Mouse (Mus musculus) forebrain, embryonic 15.5 days (tissue): ENCODE results near the gene Sdf4. TPM values are rescaled to one million over a fixed set of nuclear protein-coding genes. Genes with fewer than 3 reads are reported as not detected.

Source experiments
- ATAC-seq: fragments of 200-750 bp; cut with Nextera tagmentation; replicated peaks from 2 replicates; pipeline ENCODE4 v1.8.0; 2017; ENCODE audit warnings: mild to moderate bottlenecking, moderate TSS enrichment, moderate library complexity
- H3K27ac ChIP-seq: fragments of 300-500 bp; sonication (generic); replicated peaks from 2 replicates; pipeline ENCODE4 v1.5.1; 2015; ENCODE audit warnings: mild to moderate bottlenecking, inconsistent platforms
- H3K27me3 ChIP-seq: fragments of 300-500 bp; sonication (generic); 2 replicates; pipeline ENCODE4 v1.6.1; 2015; ENCODE audit warnings: inconsistent platforms
- H3K36me3 ChIP-seq: fragments of 300-500 bp; sonication (generic); 2 replicates; pipeline ENCODE4 v1.6.1; 2015; ENCODE audit warnings: mild to moderate bottlenecking, inconsistent platforms
- H3K4me1 ChIP-seq: fragments of 300-500 bp; sonication (generic); 2 replicates; pipeline ENCODE4 v1.6.1; 2015; ENCODE audit warnings: inconsistent platforms
- H3K4me2 ChIP-seq: fragments of 300-500 bp; sonication (generic); replicated peaks from 2 replicates; pipeline ENCODE4 v1.6.1; 2015; ENCODE audit warnings: mild to moderate bottlenecking, inconsistent platforms
- H3K4me3 ChIP-seq: fragments of 300-500 bp; sonication (generic); 2 replicates; pipeline ENCODE4 v1.5.1; 2015; ENCODE audit warnings: mild to moderate bottlenecking, inconsistent platforms
- H3K9ac ChIP-seq: fragments of 300-500 bp; sonication (generic); replicated peaks from 2 replicates; pipeline ENCODE4 v1.6.1; 2015; ENCODE audit warnings: mild to moderate bottlenecking, inconsistent platforms
- H3K9me3 ChIP-seq: fragments of 300-500 bp; sonication (generic); 2 replicates; pipeline ENCODE4 v1.6.1; 2016; ENCODE audit warnings: inconsistent platforms
- WGBS: fragments of 180-500 bp; shearing (Covaris S2); methylation state at CpG from one replicate; pipeline ENCODE4 v1.1.7; 2015; ENCODE audit warnings: mixed read lengths; 5-methylcytosine and 5-hydroxymethylcytosine counted together
- polyA plus RNA-seq: library from polyadenylated mRNA; unstranded; fragments of >200 nt; fragmentation: Nextera tagmentation; extraction: Ambion mirVana; gene quantifications from 2 replicates; pipeline ENCODE4 v1.2.1, GENCODE M21; 2015

Gene Sdf4
- polyA plus RNA-seq, 1 experiment from 2014 or later = 114 TPM

DNA sequence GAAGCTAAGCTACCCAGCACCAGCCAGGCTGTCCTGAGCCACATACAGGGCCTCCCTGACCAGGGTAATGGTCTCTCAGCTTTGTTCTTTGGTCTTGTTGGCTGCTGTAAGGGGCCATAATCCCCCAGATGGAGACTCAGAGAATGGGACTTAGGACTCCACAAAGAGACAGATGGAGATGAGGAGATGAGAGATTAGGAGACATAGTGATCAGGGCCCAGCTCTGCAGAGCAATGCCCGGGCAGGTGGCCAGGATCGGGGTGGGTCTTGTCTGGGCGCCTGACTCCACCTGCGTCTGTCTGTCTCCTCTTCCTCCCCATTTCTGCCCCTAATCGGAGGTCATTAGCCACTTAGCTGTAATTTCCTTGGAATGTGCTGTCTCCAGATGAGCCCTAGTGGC, 22.4 kb upstream of the Sdf4 start:
- no peak overlapping the region for H3K4me2 ChIP-seq
- H3K9ac ChIP-seq = no peak overlapping the region
- peaks cover 6% of the 10 kb centered on the region; the same call in 1 of the 2 replicates for H3K36me3 ChIP-seq
- no peak for ATAC-seq
- no peaks in the 10 kb centered on the region for H3K4me1 ChIP-seq
- no peaks in the 10 kb centered on the region for H3K9me3 ChIP-seq
- 77% methylated on average over 5 of the region's 5 CpGs for WGBS
- no peak overlapping the region for H3K4me3 ChIP-seq
- no peak overlapping the region for H3K27ac ChIP-seq
- H3K27me3 ChIP-seq = no peaks in the 10 kb centered on the region

DNA sequence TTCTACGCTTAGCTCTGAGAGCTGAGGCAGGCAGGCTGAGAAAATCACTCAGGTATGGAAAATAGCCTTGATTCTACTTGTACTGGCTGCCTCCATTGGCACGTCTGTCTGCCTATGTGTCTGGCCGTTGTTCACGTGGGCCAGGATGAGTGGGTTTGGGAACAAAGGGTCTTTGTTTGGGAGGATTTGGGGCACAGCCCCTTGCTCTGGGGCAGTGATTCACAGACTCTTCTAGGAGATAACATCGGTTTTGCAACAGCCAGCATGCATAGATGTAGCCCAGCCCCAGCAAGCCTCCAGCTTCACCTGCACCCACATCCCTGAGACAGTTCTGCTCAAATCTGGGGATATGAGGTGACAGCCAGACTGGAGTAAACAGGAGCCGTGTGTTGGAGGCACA, 20.0 kb upstream of the Sdf4 start:
- Histone ChIP-seq H3K27me3 (no peaks in the 10 kb centered on the region), H3K36me3 (no peaks in the 10 kb centered on the region), H3K4me3 (no peak overlapping the region), H3K4me1 (no peaks in the 10 kb centered on the region), H3K9ac (no peak overlapping the region), H3K4me2 (no peak overlapping the region), H3K27ac (no peak overlapping the region), H3K9me3 (no peaks in the 10 kb centered on the region)
- no peak for ATAC-seq
- WGBS = 47% methylated on average over 6 of the region's 6 CpGs

DNA sequence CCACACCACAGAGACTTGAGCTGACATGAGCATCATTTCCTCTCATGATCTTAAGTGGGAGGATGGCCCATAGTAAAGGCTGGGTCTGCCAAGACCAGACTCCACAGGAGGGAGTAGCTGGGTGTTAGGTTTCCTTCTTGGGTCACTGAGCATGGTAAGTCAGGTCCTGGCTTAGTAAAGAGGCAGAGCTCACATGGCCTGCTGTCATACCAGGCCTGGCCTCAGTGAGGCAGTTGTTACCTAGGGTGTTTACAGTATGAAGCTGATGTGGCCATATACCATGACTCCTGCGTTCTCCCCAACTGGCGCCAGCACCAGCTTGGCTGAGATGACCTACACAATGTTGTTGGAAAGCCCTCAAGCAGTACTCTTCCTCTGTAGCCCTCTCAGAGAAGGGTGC, 19.4 kb upstream of the Sdf4 start:
- no peaks in the 10 kb centered on the region for H3K9me3 ChIP-seq
- H3K27me3 ChIP-seq = no peaks in the 10 kb centered on the region
- no peak overlapping the region for H3K9ac ChIP-seq
- 91% methylated on average over 2 of the region's 2 CpGs for WGBS
- no peak overlapping the region for H3K27ac ChIP-seq
- H3K4me2 ChIP-seq = no peak overlapping the region
- no peak for ATAC-seq
- H3K4me3 ChIP-seq = no peak overlapping the region
- no peaks in the 10 kb centered on the region for H3K4me1 ChIP-seq
- no peaks in the 10 kb centered on the region for H3K36me3 ChIP-seq

DNA sequence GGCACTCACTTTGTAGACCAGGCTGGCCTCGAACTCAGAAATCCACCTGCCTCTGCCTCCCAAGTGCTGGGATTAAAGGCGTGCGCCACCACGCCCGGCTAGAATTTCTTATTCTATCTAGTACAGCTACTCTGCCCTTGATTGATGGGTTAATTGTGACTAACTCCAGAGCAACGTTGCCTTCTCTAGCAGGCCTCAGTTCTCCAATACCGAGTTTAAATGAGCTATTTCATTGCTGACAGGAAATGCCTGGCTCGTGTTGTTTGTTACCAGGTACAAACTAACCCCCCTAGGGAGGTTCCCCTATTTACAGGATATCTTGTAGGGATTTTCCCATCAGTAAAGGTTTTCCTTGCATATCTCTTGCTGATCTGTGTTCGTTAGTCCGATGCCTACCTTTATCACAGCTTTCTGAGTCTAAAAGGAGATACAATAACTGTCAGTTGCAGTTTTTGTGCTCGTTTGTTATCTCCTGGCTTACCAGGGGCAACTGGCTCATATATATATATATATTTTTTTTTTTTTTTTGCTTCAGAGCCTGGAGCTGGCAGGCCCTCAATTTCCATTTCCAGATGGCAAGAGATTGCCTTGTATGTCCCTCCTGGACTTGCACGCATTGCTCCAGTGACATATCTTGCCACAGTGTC, 11.1 kb upstream of the Sdf4 start:
- Histone ChIP-seq H3K36me3 (no peaks in the 10 kb centered on the region), H3K4me2 (no peak overlapping the region), H3K27me3 (no peaks in the 10 kb centered on the region), H3K4me1 (no peaks in the 10 kb centered on the region), H3K9ac (no peak overlapping the region), H3K9me3 (no peaks in the 10 kb centered on the region), H3K27ac (no peak overlapping the region), H3K4me3 (no peak overlapping the region)
- 77% methylated on average over 12 of the region's 12 CpGs for WGBS
- ATAC-seq = no peak

DNA sequence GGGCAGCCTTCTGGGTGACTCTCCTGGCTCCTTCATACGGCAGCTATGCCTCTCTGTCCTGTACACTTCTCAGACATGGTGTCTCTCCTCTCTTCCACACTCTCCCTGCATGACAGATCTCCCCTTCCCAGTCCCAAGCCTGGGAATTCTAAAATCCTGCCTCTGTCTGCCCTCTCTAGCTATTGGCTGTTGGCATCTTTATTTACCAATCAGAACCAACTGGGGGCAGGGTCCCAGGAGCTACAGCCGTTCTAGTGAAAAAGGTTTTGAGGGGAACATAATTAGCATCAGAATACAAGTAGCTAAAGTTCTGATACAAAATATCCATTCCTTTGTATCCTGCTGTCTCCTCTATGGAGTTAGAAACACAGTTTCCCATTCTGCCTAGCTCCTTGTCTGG, 8.9 kb upstream of the Sdf4 start:
- no peaks in the 10 kb centered on the region for H3K4me1 ChIP-seq
- no peak overlapping the region for H3K9ac ChIP-seq
- WGBS = 20% methylated on average over 2 of the region's 2 CpGs
- no peak for ATAC-seq
- no peak overlapping the region for H3K27ac ChIP-seq
- no peaks in the 10 kb centered on the region for H3K9me3 ChIP-seq
- no peak overlapping the region for H3K4me2 ChIP-seq
- no peaks in the 10 kb centered on the region for H3K36me3 ChIP-seq
- H3K4me3 ChIP-seq = no peak overlapping the region
- no peaks in the 10 kb centered on the region for H3K27me3 ChIP-seq

DNA sequence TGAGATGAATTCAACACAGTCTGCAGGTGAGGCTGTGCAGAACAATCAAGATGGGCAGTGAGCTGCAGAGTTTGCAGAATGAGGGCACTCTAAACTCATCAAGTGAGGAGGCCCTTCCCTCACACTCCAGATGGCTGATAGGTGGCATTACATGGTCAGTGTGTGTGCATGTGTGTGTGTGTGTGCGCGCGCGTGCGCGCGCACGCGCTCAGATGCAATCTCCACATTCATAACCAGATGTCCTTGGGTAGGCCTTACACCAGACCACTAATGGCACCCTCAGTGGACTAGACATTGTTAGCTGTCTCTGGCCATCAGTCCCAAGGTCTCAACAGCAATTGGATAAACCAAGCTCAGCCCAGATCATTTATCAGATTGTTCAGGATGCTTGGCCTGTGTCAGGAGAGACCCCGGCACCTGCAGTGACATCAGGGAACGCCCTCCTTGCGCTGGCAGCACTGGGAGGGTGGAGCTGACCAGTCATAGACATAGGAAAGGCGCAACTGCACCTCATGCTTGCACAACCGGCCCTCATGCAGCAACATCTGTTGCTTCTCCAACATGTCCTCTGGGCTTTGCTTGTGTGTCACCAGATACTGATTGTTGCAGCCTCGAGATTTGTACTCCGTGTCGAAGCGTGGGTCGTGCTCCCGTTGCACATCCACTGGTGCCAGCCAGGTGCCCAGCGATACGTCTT, 1.3 kb upstream of the Sdf4 start:
- Histone ChIP-seq H3K27ac (peak overlapping the region; percentile 98), H3K4me3 (peak overlapping the region; percentile 97), H3K4me1 (peaks cover 30% of the 10 kb centered on the region), H3K4me2 (peak overlapping the region; percentile 100), H3K9ac (peak overlapping the region; percentile 80), H3K9me3 (no peaks in the 10 kb centered on the region), H3K36me3 (0 out of 2 replicates have a peak, but pooled peaks cover 7% of the 10 kb centered on the region), H3K27me3 (no peaks in the 10 kb centered on the region)
- ATAC-seq = no peak
- WGBS = 88% methylated on average over 22 of the region's 22 CpGs

DNA sequence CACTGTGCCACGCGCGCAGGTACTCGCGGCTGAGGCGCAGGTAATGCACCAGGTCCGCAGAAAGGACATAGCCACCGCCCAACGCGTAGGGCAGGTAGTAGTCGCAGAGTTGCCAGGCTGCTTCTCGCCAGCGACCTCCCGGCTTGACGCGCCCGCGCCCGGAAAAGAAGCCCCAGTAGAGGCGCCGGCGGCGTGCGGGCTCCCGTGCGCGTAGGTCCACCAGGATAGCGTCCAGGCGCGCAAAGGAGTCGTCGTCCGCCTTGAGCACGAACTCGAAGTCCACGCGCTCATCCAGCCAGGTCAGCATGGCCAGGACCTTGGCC, 803 bp upstream of the Sdf4 start:
- no peak; the same call in 1 of the 2 replicates for ATAC-seq
- no peaks in the 10 kb centered on the region for H3K27me3 ChIP-seq
- peak overlapping the region; percentile 98 for H3K27ac ChIP-seq
- 27% methylated on average over 37 of the region's 37 CpGs for WGBS
- peak overlapping the region; percentile 100 for H3K4me2 ChIP-seq
- peak overlapping the region; percentile 80 for H3K9ac ChIP-seq
- H3K4me1 ChIP-seq = peaks cover 30% of the 10 kb centered on the region
- H3K36me3 ChIP-seq = peaks cover 7% of the 10 kb centered on the region; the same call in 1 of the 2 replicates
- peak overlapping the region; percentile 97 for H3K4me3 ChIP-seq
- H3K9me3 ChIP-seq = no peaks in the 10 kb centered on the region

DNA sequence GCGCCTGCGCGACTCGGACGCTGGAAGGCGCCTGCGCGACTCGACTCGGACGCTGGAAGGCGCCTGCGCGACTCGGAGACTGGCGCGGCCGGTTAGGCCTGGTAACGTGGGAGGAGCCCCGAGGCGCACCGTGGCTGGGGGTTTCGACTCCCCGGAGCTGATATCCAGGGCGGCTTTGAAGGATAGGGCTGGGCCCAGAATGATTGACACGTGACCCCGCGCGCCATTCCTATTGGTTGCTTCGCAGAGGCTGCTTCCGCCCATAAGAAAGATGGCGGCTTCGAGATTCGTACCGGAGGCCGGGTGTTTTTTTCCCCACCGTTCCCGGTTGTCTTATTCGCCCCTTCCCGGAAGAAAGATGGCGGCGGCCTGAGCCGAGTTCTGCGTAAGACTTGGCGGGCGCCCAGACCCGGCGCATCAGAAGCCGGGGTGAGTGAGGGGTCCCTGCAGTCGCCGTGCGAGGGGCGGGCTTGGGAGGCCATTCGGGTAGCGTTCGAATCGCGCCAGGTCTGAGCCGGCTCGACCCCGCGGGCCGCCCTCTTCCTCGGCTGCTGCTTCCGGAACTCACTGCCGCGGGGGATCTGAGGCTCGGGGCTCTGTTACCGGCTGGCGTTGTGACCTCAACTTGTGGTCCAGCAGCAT, 355 bp downstream of the Sdf4 start:
- Histone ChIP-seq H3K9me3 (no peaks in the 10 kb centered on the region), H3K27me3 (no peaks in the 10 kb centered on the region), H3K4me1 (peaks cover 30% of the 10 kb centered on the region), H3K27ac (peak overlapping the region; percentile 98), H3K9ac (peak overlapping the region; percentile 88), H3K4me3 (peak overlapping the region; percentile 97), H3K4me2 (peak overlapping the region; percentile 71), H3K36me3 (peaks cover 18% of the 10 kb centered on the region)
- under 1% methylated on average over 70 of the region's 70 CpGs for WGBS
- ATAC-seq = peak; percentile 87

DNA sequence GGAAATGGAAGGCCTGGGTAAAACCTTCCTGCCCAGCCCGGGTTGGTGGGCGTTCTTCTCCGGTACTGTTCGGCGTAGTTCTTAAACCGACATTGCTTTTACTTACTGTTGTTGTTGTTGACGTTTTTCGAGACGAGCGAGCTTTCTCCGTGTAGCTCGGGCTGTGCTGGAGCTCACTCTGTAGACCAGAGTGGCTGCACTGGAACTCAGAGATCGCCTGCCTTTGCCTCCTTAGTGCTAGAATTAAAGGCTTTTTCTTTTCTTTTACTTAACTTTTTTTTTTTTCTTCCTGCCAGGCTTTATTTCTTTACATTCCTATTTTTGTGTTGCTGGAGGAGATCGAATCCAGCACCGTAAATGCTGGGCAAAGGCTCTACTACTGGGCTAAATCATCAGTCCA, 934 bp downstream of the Sdf4 start:
- no peaks in the 10 kb centered on the region for H3K9me3 ChIP-seq
- peak overlapping the region; percentile 88 for H3K9ac ChIP-seq
- peaks cover 30% of the 10 kb centered on the region for H3K4me1 ChIP-seq
- 6% methylated on average over 15 of the region's 15 CpGs for WGBS
- no peaks in the 10 kb centered on the region for H3K27me3 ChIP-seq
- H3K4me2 ChIP-seq = peak overlapping the region; percentile 71
- H3K4me3 ChIP-seq = peak overlapping the region; percentile 97
- peaks cover 23% of the 10 kb centered on the region for H3K36me3 ChIP-seq
- 0 out of 2 replicates have a peak, but pooled peaks have one; percentile 0 for ATAC-seq
- peak overlapping the region; percentile 98 for H3K27ac ChIP-seq

DNA sequence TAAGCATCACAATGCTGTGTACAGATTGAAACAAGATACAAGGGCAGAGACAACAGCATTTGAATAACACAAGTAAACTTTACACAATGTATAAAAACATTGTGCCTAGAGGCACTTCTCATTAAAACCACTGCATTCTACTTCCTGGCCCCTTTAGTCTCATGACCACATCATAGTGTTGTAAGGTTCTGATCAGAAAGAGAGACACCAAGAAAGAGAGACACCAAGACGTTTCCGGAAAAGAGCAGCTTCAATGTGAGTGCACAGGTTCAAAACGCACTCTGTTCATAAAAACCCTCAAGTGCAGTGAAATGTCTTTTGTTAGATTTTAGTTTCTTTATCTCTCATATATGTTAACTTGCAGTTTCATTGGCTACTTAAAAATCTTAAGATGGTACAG, 11.4 kb downstream of the Sdf4 start:
- no peaks in the 10 kb centered on the region for H3K4me1 ChIP-seq
- no peak overlapping the region for H3K4me3 ChIP-seq
- no peak overlapping the region for H3K9ac ChIP-seq
- WGBS = 94% methylated on average over 3 of the region's 3 CpGs
- peaks cover 89% of the 10 kb centered on the region for H3K36me3 ChIP-seq
- no peaks in the 10 kb centered on the region for H3K27me3 ChIP-seq
- no peaks in the 10 kb centered on the region for H3K9me3 ChIP-seq
- no peak for ATAC-seq
- H3K27ac ChIP-seq = no peak overlapping the region
- H3K4me2 ChIP-seq = no peak overlapping the region

DNA sequence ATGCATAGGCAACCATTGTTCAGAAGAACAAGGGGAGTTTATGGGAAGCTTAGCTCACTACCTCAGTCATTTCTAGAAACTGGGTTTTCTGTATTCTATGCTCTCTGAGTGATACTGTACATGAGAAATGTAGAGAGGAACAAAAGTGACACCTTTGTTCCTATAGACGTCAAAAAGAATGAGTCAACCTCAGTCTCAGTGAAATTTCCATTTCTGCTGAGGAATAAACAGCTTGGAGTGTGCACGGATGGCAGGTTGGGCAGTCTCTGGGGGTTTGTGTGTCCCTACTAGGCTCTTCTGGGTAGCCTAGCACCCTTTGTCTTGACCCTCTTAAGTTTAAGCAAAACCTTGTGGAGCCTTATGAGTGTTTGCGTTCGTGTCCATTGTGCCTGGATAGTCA, 15.7 kb downstream of the Sdf4 start:
- 95% methylated on average over 4 of the region's 4 CpGs for WGBS
- Histone ChIP-seq H3K36me3 (peaks cover 86% of the 10 kb centered on the region), H3K4me1 (no peaks in the 10 kb centered on the region), H3K9me3 (no peaks in the 10 kb centered on the region), H3K27ac (no peak overlapping the region), H3K27me3 (no peaks in the 10 kb centered on the region), H3K4me2 (no peak overlapping the region), H3K9ac (no peak overlapping the region), H3K4me3 (no peak overlapping the region)
- no peak for ATAC-seq

DNA sequence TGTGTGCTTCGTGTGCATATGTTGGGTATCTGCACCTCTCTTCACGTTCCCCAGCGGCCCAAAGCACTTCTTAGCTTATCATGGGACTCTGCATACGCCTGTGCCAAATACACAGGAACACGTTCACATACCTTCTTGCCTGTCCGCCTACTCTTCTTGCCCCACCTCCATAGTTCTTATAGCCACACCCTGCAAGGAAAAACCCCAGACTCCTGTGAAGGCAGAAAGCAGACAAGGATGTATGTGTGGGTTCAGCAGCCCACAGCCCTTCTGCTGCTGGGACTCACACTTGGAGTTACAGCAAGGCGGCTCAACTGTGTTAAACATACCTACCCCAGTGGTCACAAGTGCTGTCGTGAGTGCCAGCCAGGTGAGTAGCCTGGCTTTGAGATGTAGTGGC, 21.0 kb downstream of the Sdf4 start, which contains the start of gene Tnfrsf4:
Tnfrsf4 (plus strand) TSS at position 207 of the 400 bp plus-strand sequence.
- Histone ChIP-seq H3K27me3 (no peaks in the 10 kb centered on the region), H3K9ac (no peak within 1 kb of the TSS), H3K4me2 (no peak within 1 kb of the TSS), H3K4me3 (no peak within 1 kb of the TSS), H3K9me3 (no peaks in the 10 kb centered on the region), H3K27ac (no peak within 1 kb of the TSS), H3K4me1 (no peaks in the 10 kb centered on the region), H3K36me3 (peaks cover 43% of the 10 kb centered on the region)
- no peak for ATAC-seq
- 90% methylated on average over 8 of the region's 8 CpGs for WGBS
